Mouse (Mus musculus) lung, postnatal 36 days (tissue): ENCODE measurements around the gene Grb2.

Experiments used
- DNase-seq: peaks from one replicate; pipeline ENCODE4 v3.0.0; 2022; ENCODE audit warnings: mixed read lengths

Grb2 gene

DNA sequence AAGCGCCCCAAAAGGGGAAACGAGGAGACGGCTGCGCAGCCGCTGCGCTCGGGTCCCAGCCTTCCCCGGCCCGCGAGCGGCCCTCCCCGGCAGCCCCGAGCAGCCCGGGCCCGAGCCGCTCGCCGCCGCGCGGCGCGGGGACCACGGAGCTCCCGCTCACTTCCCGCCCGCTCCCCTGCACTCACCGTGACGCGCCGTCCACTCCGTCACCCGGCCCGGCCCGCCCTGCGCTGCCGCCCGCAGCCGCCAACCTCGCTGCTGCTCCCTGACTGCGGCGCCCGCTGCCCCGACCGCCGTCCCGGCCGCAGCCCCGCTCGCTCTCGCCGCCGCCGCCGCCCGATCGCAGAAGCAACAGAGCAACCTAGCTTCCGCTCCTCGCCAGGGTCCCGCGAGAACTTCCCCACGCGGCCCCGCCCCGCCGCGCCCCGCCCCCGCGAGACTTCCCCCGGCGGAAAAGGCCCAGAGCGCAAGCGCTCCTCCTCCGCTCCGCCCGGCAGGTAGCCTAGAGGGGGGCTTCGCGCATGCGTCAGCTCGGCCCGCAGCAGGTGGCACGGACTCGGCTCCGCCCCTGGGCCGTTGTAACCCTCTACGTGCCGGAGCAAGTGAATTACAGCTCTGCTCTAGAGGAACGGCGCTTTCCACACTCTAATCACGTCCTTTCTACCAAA lies at the start of gene Grb2:
TSS of gene Grb2 (minus strand) at position 389 of the 668 bp plus-strand sequence.
- peak; percentile 98 for DNase-seq

- DNase-seq, result no peak
Measured at GRCm38 (mm10) chr11:115753485-115753884, 45.1 kb upstream of the Grb2 start.

DNA sequence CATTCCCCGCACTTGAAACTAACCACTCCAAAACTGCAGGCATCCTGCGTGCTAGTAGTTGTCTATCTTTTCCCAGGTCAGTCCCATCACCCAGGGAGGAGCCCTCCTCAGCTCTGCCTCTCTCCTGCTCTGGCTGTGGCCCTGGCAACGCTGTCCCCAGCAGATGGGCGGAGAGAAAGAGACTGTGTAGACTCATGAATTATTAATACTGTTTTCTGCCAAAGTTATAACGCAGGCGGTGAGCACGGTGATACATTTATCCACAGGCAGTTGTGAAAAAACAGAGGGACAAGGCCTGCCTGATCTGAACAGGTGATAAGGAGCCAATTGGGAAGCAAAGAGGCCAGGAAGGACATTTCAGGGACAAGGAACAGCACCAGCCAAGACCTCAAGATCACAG lies 44.3 kb upstream of the Grb2 start:
- DNase-seq, result no peak

GRCm38 (mm10) chr11:115751725-115752124 lies 43.3 kb upstream of the Grb2 start:
- peak; percentile 4 for DNase-seq

DNA sequence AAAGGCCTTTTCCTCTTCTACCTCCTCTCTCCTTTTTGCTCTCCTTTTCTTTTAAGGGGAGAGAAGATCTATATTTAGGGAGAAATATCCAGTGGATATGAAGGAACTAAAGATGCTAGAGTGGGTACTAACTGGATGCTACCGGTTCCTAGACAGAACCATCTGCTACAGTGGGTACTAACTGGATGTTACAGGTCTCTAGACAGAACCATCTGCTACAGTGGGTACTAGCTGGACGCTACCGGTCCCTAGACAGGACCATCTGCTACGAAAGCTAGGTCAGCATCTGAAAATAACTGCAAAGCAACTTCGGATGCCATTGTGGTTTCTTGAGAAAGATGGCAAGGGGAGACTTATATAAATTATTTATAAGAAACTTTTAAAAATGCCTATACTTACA lies 41.4 kb upstream of the Grb2 start:
- no peak for DNase-seq

- no peak for DNase-seq
Measured at GRCm38 (mm10) chr11:115747351-115747750, 39.0 kb upstream of the Grb2 start.

- no peak for DNase-seq
Measured at GRCm38 (mm10) chr11:115746762-115747161, 38.4 kb upstream of the Grb2 start.

GRCm38 (mm10) chr11:115746109-115746508 lies 37.7 kb upstream of the Grb2 start:
- no peak for DNase-seq

GRCm38 (mm10) chr11:115744385-115744784 lies 36.0 kb upstream of the Grb2 start:
- no peak for DNase-seq

GRCm38 (mm10) chr11:115742926-115743325 lies 34.5 kb upstream of the Grb2 start:
- DNase-seq, result peak; percentile 12

DNA sequence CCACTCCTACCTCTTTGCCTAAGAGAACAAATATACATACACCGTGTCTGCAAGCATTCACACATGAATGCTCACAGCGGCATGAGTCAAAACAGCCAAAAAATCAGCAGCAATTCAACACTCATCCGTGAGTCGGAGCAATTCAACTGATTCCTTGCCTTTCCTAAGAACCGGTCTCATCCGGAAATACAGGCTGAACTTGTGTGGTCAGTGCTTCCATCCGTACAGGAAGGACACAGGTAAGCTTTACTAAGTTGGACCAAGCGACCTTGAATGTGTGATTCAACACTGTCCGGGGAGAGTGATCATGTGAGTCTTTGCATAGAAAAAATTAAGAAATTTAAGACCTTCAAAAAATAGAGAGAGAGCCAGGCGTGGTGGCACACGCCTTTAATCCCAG lies 32.7 kb upstream of the Grb2 start:
- peak; percentile 54 for DNase-seq

DNA sequence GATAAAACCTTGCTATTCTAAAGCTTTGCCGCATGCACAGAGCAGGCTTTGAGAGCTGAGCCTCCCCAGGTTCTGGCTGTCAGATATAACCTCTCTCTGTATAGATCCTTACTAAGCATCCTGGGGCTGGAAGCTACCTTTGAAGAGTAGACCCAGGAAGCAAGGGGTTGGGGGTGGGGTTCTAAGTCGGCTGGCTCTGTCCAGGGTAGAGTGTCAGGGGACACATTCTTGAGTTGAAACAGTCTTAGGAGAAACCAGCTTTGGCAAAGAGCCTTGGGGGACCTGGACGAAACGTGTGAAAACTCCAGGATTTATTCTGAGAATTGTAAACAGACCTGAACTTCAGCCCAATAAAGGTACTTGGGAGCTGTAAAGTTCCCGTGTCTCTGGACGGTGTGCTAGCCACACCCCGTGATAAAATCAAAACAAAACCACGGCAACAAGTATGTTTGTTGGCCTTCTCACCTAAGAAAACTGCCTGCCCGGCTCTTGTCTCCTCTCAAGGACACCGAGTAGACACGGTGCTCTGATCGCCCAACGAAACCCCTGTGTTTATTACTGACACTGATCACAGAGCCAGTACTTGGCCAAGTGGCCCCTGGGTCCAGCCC lies 30.0 kb upstream of the Grb2 start:
- peak; percentile 34 for DNase-seq

- DNase-seq, result no peak
Measured at GRCm38 (mm10) chr11:115737608-115738208, 29.3 kb upstream of the Grb2 start.

- peak; percentile 40 for DNase-seq
Measured at GRCm38 (mm10) chr11:115734041-115734686, 25.8 kb upstream of the Grb2 start.

GRCm38 (mm10) chr11:115723231-115723630 lies 14.8 kb upstream of the Grb2 start:
- no peak for DNase-seq

DNA sequence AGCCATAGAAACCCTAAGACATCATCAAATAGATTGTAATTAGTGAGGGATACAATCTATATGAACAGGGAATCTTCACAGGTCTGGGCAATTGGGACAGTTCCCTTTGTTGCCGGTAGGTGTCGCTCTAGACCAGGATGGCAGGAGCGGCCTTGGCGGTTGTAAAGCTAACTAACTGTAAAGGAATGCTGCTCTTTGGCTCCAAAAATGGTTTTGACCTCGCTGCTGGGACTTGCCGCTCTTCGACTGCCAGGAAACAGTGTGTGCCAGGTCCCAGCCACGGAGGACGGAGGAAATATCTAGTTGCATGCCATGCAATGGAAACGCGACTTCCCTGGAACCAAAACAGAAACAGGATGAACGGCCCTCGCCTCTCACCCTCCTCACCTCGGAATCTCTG lies 14.2 kb upstream of the Grb2 start:
- peak; percentile 91 for DNase-seq

DNA sequence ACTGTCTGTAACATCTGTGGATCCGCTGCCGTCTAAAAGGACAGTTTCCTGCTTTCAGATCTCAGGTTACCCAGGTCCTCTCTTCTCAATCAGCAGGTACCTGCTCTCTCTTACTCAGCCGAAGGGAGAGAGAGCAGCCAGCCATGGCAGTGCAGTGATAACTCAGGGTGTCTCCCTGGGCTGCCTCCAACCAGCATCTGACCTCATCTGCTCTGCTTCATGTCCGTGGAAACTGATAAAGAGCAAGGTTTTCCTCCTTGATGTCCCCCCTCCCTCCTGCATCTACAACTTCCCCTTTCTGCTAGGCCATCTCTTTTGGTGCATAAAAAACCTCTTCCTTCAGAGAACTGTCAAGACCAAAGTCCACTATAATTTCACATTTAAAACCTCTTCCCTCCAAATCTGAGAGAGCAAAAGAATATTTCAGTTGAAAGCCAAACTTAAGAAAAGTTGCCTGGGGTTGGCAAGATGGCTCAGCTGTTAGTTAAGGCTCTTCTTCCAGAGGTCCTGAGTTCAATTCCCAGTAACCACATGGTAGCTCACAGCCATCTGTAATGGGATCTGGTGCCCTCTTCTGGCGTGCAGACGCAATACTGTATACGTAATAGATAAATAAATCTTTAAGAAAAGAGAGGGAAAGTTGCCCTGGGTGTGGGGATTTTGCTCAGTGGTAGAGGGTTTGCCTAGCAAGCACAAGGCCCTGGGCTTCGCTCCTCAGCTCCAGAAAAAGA lies 9.4 kb upstream of the Grb2 start:
- DNase-seq, result peak; percentile 61

- peak; percentile 25 for DNase-seq
Measured at GRCm38 (mm10) chr11:115716410-115717338, 8.3 kb upstream of the Grb2 start.

DNA sequence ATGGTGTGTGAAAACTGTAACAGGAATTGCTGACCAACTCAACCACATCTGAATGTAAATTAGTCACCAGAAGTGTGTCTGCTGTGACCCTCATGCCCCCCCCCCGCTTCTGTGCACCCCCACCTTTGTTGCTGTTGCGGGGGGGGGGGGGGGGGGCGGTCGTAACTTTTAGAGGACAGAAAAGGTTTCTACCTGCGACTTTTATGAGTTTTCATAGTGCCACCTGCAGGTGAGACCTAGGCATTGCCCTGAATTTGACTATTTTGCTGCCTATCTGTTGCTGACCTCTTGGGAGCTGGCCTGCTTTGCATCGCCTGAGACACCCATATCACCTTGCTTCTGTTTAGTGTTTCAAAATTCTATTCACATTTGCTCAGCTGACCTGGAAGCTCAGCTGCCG lies 6.1 kb upstream of the Grb2 start:
- peak; percentile 83 for DNase-seq

GRCm38 (mm10) chr11:115713447-115713846 lies 5.0 kb upstream of the Grb2 start:
- DNase-seq, result no peak

DNA sequence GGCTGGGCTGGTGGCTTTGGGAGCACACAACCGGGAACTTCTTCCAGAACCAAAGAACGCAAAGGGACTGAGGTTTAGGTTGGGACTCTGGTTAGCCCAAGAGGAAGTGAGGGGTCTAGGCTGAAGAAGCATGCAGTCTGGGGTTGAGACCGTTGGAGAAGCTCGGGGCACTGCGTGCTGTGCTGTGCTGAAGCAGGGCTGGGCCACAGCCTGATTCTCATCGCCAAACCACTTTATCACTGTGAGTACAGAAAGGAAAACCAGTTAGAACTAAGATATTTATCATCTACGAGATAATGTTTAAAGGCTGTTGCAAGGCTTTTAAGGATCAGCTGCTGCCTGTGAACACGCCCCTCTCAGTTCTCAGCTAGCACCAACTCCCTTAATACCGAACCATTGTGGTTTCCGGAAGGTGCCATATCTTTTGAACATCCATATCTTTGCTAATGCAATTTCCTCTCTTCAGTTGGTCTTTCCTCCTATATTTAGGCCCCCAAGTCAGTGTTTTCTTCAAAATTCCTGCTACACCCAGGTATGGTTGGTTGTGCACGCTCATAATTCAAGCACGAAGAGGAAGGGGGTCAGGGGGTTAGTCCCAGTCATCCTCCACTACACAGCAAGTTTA lies 4.4 kb upstream of the Grb2 start:
- DNase-seq, result no peak
